Mouse (Mus musculus) erythroblast, adult 5-6 weeks (primary cell): Measurements from ENCODE around the gene Mrc2. TPM values are rescaled to one million over a fixed set of nuclear protein-coding genes. Genes with fewer than 3 reads are reported as not detected.

Source experiments
- ATAC-seq: replicated peaks from 2 replicates; pipeline ENCODE4 v1.8.0; 2016; ENCODE audit warnings: moderate number of reproducible peaks, mild to moderate bottlenecking, moderate TSS enrichment, inconsistent platforms; ENCODE audit not compliant: poor library complexity, low FRiP score, severe bottlenecking
- total RNA-seq, 2 experiments: library from RNA; stranded (forward) in 1 of 2; stranded (reverse) in 1 of 2; fragments of 150-400 nt in 1 of 2; fragments of 200-764, 138-1000 nt in 1 of 2; gene quantifications; 2 replicates each; pipeline versions ENCODE4 v1.2.3 to v1.2.4; 2015 to 2017; ENCODE audit warnings: low replicate concordance in 2 of 2

The Mrc2 gene
- total RNA-seq, 2 experiments from 2014 or later, result not detected

DNA sequence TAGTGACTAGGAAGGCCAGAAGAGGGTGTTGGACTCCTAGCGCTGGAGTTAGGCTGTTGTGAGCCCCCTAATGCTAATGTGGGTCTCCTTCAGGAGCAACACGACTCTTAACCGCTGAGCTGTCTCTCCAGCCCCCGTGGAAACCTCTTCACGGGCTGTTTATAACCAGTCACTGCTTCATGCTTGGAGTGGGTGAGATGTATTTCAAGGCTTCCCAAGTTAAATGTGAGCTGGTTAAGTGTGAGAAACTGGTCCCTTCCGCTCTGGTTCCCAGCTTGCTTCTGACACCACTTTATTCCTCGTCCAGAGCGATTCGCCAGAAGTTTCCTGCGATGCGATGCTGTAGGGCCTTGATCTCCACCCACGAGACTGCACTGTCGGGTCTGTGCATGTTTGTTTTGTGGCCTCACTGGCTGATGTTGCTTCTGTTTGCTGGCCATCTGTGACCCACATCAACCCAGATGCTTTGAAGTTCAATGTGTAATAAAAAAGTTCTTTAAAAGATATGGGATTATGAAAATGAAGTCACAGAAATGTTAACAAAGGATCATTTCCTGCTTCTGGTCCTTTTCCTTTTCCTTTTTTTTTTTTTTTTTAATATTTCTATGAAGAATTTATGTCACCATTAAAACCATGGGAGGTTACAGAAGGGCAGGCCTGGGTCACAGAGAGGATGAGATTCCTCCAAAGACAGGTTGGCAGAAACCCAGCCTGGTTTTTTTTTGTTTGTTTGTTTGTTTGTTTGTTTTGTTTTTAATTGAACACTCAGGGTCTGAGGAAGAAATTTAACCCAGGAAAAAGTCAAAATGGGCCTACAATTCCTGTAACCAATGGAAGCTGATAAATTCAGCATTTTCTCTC, 77.3 kb downstream of the Mrc2 start:
- no peak for ATAC-seq

DNA sequence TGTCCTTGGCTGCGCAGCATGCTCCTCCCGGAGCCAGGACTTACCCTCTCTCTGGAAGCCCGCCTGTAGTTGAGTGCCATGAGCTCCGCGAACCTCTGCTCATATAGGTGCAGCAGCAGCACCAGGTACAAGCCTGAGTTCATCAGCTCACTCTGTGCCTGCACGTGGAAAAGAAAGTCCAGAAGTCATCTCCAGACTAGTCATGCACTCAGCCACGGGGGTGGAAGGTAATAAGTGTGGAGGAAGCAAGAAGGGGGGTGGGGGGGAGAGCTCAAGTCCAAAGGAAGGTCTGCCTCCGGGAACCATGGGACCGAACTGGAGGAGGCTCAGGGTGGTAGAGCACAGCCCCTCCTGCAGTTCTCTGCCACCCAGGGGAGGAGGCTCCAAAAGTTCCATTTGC, 79.4 kb downstream of the Mrc2 start:
- ATAC-seq, result no peak

DNA sequence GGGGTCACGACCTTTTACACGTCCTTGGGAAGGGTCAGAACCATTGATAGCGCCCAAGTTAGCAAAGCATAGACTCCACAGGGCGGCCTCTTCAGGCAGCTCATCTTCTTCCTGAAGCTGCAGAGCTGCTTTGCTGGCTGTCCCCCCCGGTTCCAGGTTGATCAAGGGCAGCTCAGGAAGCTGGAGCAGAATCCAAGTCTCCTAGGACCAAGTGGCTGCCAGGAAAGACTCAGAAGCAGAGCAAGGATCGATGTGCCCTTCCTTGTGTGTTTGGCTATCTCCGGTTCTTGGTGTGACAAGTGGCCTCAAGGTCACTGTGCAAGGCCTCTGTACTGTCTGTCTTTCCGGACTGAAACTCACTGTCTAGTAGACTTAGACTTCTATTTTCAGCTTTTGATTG, 81.4 kb downstream of the Mrc2 start:
- no peak for ATAC-seq

DNA sequence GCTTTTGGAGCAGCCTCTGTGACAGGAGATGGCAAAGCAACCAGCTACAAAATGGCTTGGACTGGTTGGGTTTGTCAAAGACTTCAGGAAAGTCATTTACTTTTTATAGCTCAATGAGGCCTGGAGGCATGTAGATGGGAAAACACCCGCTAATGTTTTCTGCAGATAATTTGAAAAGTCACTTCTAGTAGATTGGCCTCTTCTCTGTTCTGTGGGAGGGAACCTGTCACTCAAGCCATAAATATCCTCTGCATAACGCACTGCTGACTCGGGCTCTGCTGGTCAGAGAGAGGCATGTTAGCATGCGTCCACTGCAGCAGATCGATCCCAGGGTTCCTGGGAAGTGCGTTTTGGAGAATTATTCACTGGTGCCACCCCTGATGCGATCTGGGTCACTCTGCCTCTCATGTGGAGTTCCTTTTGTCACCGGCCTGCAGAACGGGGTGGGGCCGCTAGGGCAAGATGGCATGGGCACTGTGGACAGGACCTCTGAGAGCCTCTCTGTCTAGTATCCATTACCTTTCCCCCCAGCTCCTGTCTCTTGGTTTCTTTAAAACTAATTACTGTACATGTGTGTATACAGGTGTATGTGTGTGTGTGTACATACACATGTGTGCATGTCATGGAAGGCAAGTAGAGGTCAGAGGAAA, 82.2 kb downstream of the Mrc2 start:
- ATAC-seq, result peak; percentile 70

DNA sequence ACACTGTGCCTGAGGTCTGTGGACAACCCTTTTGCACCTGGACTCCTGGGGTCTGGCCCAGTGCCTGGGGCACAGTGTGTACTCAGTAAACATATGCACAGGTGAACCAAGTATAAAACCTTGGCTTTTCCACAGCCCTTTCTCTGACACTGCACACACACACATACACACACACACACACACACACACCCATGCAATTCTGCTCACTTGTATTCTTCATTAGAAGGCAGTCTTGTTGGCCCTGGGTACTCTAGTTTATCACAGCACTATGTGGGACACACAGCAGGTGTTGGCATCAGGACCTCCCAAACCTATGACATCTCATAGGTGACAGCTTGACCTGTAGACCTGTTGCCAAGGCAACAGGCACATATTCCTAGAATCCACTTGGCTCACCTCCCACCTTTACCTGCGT, 83.4 kb downstream of the Mrc2 start:
- no peak for ATAC-seq

DNA sequence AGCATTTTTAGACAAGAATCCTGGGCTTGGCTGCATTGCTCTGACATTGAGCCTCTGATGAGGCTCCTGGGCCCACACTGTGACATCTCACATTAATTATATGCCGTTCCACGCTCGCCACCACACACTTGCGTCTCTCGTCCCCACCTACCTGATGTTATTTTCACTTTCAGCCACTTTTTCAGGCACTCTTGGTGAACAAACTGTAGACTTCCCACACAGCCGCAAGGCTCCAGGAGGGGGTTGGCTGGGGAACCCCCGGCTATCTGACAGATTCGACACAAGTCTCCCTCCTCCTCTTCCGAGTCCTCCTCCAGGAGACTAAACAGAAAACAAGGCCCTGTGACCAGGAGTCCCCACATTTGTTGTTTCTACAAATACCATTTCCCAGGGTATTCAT, 92.8 kb downstream of the Mrc2 start:
- ATAC-seq, result no peak

DNA sequence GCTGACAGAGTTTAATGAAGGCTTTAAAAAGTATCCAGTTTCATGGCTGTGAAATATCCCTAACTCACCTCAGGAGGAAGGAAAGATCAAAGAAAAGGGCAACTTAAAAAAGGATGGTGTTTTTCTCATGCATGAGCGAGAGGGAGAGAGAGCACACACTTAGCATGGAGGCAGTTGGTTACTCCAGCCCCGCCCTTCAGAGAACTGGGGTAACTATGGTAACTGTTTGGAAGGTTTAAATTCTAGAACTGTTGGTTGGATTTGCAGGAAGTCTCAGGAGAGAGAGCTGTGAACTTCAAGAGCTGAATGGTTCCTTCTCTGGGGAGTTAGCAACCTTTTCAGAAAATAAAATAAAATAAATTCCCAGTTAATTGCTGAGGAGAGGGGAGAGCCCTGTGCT, 96.2 kb downstream of the Mrc2 start:
- no peak for ATAC-seq

DNA sequence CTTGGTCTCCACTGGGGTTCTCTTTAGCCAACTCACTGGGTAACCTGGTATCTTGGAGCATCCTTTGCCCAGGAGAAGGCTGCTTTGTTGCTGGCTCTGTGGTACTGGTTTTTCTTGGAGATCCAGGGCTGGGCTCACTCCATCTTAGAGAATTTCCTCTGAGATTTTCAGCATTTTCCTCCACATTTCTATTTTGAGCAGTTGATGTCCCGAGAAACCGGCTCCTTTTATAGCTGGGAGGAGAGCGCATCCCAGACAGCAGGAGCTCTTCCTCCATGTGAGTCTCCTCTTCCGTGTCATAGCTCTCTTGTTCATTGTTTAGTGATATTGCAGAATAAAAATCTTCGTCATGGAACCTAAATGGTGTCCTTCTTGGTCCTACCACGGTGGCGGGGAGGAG, 97.8 kb downstream of the Mrc2 start:
- no peak for ATAC-seq

Other genes with a start within 250 kb of the Mrc2 start
- gene Efcab3, start 229.1 kb upstream of the Mrc2 start, total RNA-seq (2015; ENCODE audit: low replicate concordance), result not detected in 2 replicates
- gene Efcab3, start 229.1 kb upstream of the Mrc2 start, total RNA-seq (2017; ENCODE audit: low replicate concordance), result not detected in 2 replicates
- 6.3 and 6.5 TPM in 2 replicates for gene Mettl2, start 166.2 kb upstream of the Mrc2 start, total RNA-seq (2015; ENCODE audit: low replicate concordance)
- 4.7 and 5.3 TPM in 2 replicates for gene Mettl2, start 166.2 kb upstream of the Mrc2 start, total RNA-seq (2017; ENCODE audit: low replicate concordance)
- not detected in 2 replicates for gene Gm10842, start 145.8 kb upstream of the Mrc2 start, total RNA-seq (2015; ENCODE audit: low replicate concordance)
- not detected in 2 replicates for gene Gm10842, start 145.8 kb upstream of the Mrc2 start, total RNA-seq (2017; ENCODE audit: low replicate concordance)
- gene Tlk2, start 113.8 kb upstream of the Mrc2 start, total RNA-seq (2015; ENCODE audit: low replicate concordance), result 27.2 and 36.3 TPM in 2 replicates
- gene Tlk2, start 113.8 kb upstream of the Mrc2 start, total RNA-seq (2017; ENCODE audit: low replicate concordance), result 67.6 and 70.0 TPM in 2 replicates
- not detected in 2 replicates for gene March10, start 164.1 kb downstream of the Mrc2 start, total RNA-seq (2015; ENCODE audit: low replicate concordance)
- gene March10, start 164.1 kb downstream of the Mrc2 start, total RNA-seq (2017; ENCODE audit: low replicate concordance), result not detected in 2 replicates